Mouse (Mus musculus) heart, adult 2 months (tissue): ENCODE measurements at regions not wholly inside any gene's neighbourhood (a gene's known extent, or its start where the extent isn't known, plus 50 kb on each side); places are given as distances from the start of the nearest gene placed in this dataset.

ENCODE experiments used
- CTCF ChIP-seq: fragments of 200-600 bp; IDR thresholded peaks from 2 replicates; pipeline ENCODE4 v1.8.1; 2022; ENCODE audit warnings: antibody characterized with exemption, mild to moderate bottlenecking, moderate library complexity
- EP300 ChIP-seq: fragments of 200-500 bp; IDR thresholded peaks from 2 replicates; pipeline ENCODE4 v1.6.1; 2011; ENCODE audit warnings: low read depth, low read length, control low read depth; ENCODE audit not compliant: insufficient read depth
- POLR2A ChIP-seq: fragments of 200-500 bp; IDR thresholded peaks from 2 replicates; pipeline ENCODE4 v1.6.1; 2011; ENCODE audit warnings: mild to moderate bottlenecking, low read depth, low read length, control low read depth; ENCODE audit not compliant: insufficient read depth

GRCm38 (mm10) chr12:57924422-57924821, 287.1 kb upstream of the Sstr1 start:
- TF ChIP-seq CTCF (no peak), POLR2A (no peak), EP300 (no peak)
